Mouse (Mus musculus) forebrain, embryonic 15.5 days (tissue): ENCODE results near the gene Gpr27. TPM values are rescaled to one million over a fixed set of nuclear protein-coding genes. Genes with fewer than 3 reads are reported as not detected.
A peak's percentile ranks its signal among the peaks of the same experiment; 100 is the strongest.

ENCODE experiments used
- ATAC-seq: fragments of 200-750 bp; cut with Nextera tagmentation; replicated peaks from 2 replicates; pipeline ENCODE4 v1.8.0; 2017; ENCODE audit warnings: mild to moderate bottlenecking, moderate TSS enrichment, moderate library complexity
- H3K27ac ChIP-seq: fragments of 300-500 bp; sonication (generic); replicated peaks from 2 replicates; pipeline ENCODE4 v1.5.1; 2015; ENCODE audit warnings: mild to moderate bottlenecking, inconsistent platforms
- H3K27me3 ChIP-seq: fragments of 300-500 bp; sonication (generic); 2 replicates; pipeline ENCODE4 v1.6.1; 2015; ENCODE audit warnings: inconsistent platforms
- H3K36me3 ChIP-seq: fragments of 300-500 bp; sonication (generic); 2 replicates; pipeline ENCODE4 v1.6.1; 2015; ENCODE audit warnings: mild to moderate bottlenecking, inconsistent platforms
- H3K4me1 ChIP-seq: fragments of 300-500 bp; sonication (generic); 2 replicates; pipeline ENCODE4 v1.6.1; 2015; ENCODE audit warnings: inconsistent platforms
- H3K4me2 ChIP-seq: fragments of 300-500 bp; sonication (generic); replicated peaks from 2 replicates; pipeline ENCODE4 v1.6.1; 2015; ENCODE audit warnings: mild to moderate bottlenecking, inconsistent platforms
- H3K4me3 ChIP-seq: fragments of 300-500 bp; sonication (generic); 2 replicates; pipeline ENCODE4 v1.5.1; 2015; ENCODE audit warnings: mild to moderate bottlenecking, inconsistent platforms
- H3K9ac ChIP-seq: fragments of 300-500 bp; sonication (generic); replicated peaks from 2 replicates; pipeline ENCODE4 v1.6.1; 2015; ENCODE audit warnings: mild to moderate bottlenecking, inconsistent platforms
- H3K9me3 ChIP-seq: fragments of 300-500 bp; sonication (generic); 2 replicates; pipeline ENCODE4 v1.6.1; 2016; ENCODE audit warnings: inconsistent platforms
- whole genome bisulfite sequencing: fragments of 180-500 bp; shearing (Covaris S2); methylation state at CpG from one replicate; pipeline ENCODE4 v1.1.7; 2015; ENCODE audit warnings: mixed read lengths; 5-methylcytosine and 5-hydroxymethylcytosine counted together
- polyA plus RNA-seq: library from polyadenylated mRNA; unstranded; fragments of >200 nt; fragmentation: Nextera tagmentation; extraction: Ambion mirVana; gene quantifications from 2 replicates; pipeline ENCODE4 v1.2.1, GENCODE M21; 2015

Gene Gpr27
- polyA plus RNA-seq, 1 experiment from 2014 or later = 24.2 TPM

DNA sequence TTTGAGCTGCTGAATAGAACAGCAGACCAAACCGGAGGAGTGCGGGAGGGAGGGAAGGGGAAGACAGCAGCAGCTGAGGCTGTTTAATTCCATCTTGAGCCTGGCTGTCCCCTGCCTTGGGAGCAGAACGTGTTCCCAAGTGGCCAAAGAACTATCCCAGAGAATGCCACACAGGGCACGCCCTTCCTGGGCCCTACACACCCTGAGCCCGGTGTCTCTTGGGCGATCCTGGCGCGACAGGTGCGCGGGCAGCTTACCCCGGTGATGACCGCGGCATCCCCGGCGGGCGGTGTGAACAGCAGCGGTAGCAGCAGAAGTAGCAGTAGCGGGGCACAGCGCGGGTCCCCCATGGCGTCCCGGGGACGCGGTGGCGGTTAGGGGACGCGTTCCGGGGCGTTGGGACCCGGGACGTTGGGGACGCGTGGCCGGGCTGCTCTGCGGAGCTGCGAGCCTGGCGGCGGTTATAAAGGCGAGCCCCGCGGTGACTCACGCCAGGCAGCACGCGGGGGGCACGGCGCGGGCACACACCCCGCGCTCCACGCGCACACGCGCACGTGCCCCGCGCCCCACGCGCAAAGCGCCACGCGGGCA, 33.6 kb downstream of the Gpr27 start, which contains the start of gene Prok2:
Gene Prok2 (minus strand): TSS at position 422 of the 591 bp plus-strand sequence.
- Histone ChIP-seq H3K9me3 (no peaks in the 10 kb centered on the region), H3K4me1 (peaks cover 19% of the 10 kb centered on the region), H3K4me2 (peak within 1 kb of the TSS; percentile 100), H3K9ac (peak within 1 kb of the TSS; percentile 50), H3K4me3 (peak within 1 kb of the TSS; percentile 55), H3K27ac (no peak within 1 kb of the TSS), H3K36me3 (no peaks in the 10 kb centered on the region), H3K27me3 (peaks cover 29% of the 10 kb centered on the region)
- under 1% methylated on average over 49 of the region's 61 CpGs for WGBS
- ATAC-seq = peak; percentile 76

GRCm38 (mm10) chr6:99726576-99727303, 34.3 kb downstream of the Gpr27 start:
- peak overlapping the region; percentile 50 for H3K9ac ChIP-seq
- peak; percentile 66 for ATAC-seq
- H3K4me1 ChIP-seq = peaks cover 19% of the 10 kb centered on the region
- no peaks in the 10 kb centered on the region for H3K36me3 ChIP-seq
- H3K9me3 ChIP-seq = no peaks in the 10 kb centered on the region
- H3K27me3 ChIP-seq = peaks cover 29% of the 10 kb centered on the region
- no peak overlapping the region for H3K27ac ChIP-seq
- H3K4me2 ChIP-seq = peak overlapping the region; percentile 100
- peak overlapping the region; percentile 55 for H3K4me3 ChIP-seq
- WGBS = 1% methylated on average over 22 of the region's 22 CpGs

DNA sequence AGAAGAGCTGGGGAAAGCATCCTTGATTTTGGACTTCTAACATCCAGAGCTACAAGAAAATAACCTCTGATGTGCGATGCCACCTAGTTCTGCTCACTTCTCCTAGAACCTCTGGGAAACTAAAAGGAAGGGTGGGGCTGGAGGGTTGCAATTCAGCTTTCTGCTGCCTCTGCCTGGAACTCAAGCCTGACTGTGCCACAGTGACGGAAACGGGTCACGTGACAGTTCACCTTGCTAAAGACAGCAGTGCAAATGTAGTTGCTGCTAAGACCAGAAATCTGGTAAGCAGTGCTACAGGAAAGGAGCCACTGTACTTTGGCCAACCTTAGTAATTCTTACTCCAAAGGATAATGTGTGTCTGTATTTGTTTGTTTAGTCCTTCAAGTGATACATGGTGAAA, 37.4 kb downstream of the Gpr27 start:
- Histone ChIP-seq H3K27ac (no peak overlapping the region), H3K36me3 (no peaks in the 10 kb centered on the region), H3K9me3 (no peaks in the 10 kb centered on the region), H3K9ac (no peak overlapping the region), H3K4me3 (no peak overlapping the region), H3K27me3 (peaks cover 27% of the 10 kb centered on the region), H3K4me2 (no peak overlapping the region), H3K4me1 (peaks cover 19% of the 10 kb centered on the region)
- ATAC-seq = no peak
- WGBS = 93% methylated on average over 4 of the region's 4 CpGs

GRCm38 (mm10) chr6:99731926-99732325, 39.4 kb downstream of the Gpr27 start:
- H3K4me2 ChIP-seq = no peak overlapping the region
- H3K27me3 ChIP-seq = peaks cover 10% of the 10 kb centered on the region; the same call in 1 of the 2 replicates
- WGBS = 76% methylated on average over 4 of the region's 4 CpGs
- no peak for ATAC-seq
- H3K36me3 ChIP-seq = no peaks in the 10 kb centered on the region
- H3K9me3 ChIP-seq = no peaks in the 10 kb centered on the region
- no peak overlapping the region for H3K27ac ChIP-seq
- H3K4me1 ChIP-seq = peaks cover 4% of the 10 kb centered on the region; the same call in 1 of the 2 replicates
- no peak overlapping the region for H3K9ac ChIP-seq
- H3K4me3 ChIP-seq = no peak overlapping the region

- Histone ChIP-seq H3K4me1 (no peaks in the 10 kb centered on the region), H3K4me2 (no peak overlapping the region), H3K4me3 (no peak overlapping the region), H3K36me3 (no peaks in the 10 kb centered on the region), H3K9me3 (no peaks in the 10 kb centered on the region), H3K27ac (no peak overlapping the region), H3K9ac (no peak overlapping the region), H3K27me3 (peaks cover 5% of the 10 kb centered on the region; the same call in 1 of the 2 replicates)
- WGBS = 50% methylated on average over 8 of the region's 8 CpGs
- no peak for ATAC-seq
Measured at GRCm38 (mm10) chr6:99732673-99733072, 40.2 kb downstream of the Gpr27 start.

GRCm38 (mm10) chr6:99734666-99735065, 42.2 kb downstream of the Gpr27 start:
- Histone ChIP-seq H3K27ac (no peak overlapping the region), H3K4me2 (no peak overlapping the region), H3K4me1 (no peaks in the 10 kb centered on the region), H3K36me3 (no peaks in the 10 kb centered on the region), H3K4me3 (no peak overlapping the region), H3K27me3 (no peaks in the 10 kb centered on the region), H3K9ac (no peak overlapping the region), H3K9me3 (no peaks in the 10 kb centered on the region)
- no peak for ATAC-seq
- WGBS = 72% methylated on average over 5 of the region's 5 CpGs

DNA sequence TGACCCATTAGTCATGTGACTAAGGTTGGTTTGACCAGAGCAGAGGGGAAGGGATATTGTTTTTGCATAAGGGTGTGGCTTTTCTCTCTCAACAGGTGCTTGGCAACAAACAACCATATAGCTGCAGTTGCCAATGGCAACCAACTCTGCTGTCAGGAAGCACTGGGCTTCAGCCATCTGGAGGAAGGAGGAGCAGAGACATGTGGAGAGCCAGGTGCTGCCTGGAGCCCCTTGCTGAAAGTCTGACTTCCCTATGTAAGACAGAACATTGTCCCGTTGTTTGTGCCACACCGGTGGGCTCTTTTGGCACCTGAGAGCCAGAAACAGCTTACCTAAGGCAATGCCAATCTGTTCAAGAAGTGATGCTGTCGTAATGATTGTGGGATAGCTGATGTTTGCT, 50.4 kb downstream of the Gpr27 start:
- WGBS = 65% methylated on average over 3 of the region's 3 CpGs
- Histone ChIP-seq H3K36me3 (no peaks in the 10 kb centered on the region), H3K4me2 (no peak overlapping the region), H3K4me1 (0 out of 2 replicates have a peak, but pooled peaks cover 2% of the 10 kb centered on the region), H3K4me3 (no peak overlapping the region), H3K27ac (no peak overlapping the region), H3K9ac (no peak overlapping the region), H3K27me3 (no peaks in the 10 kb centered on the region), H3K9me3 (no peaks in the 10 kb centered on the region)
- ATAC-seq = 0 out of 2 replicates have a peak, but pooled peaks have one; percentile 61

Other genes starting within 250 kb of the Gpr27 start
- gene Foxp1, start 170.0 kb upstream of the Gpr27 start, polyA plus RNA-seq = 102 and 111 TPM in 2 replicates
- 9.9 and 10.0 TPM in 2 replicates for gene Eif4e3, start 25.9 kb upstream of the Gpr27 start, polyA plus RNA-seq
- gene Gm20696, start 25.9 kb upstream of the Gpr27 start, polyA plus RNA-seq = 5.7 and 5.8 TPM in 2 replicates
- 2.1 and 2.4 TPM in 2 replicates for gene Prok2, start 33.7 kb downstream of the Gpr27 start, polyA plus RNA-seq